Mouse (Mus musculus) heart, postnatal 36 days (tissue): ENCODE results near the gene Gak. TPM values are rescaled to one million over a fixed set of nuclear protein-coding genes. Genes with fewer than 3 reads are reported as not detected.

Experiments used
- DNase-seq, 2 experiments: peaks; one replicate each; pipeline ENCODE4 v3.0.0; 2021 to 2022
- intact Hi-C: fragments of 180-260 bp; cut with DNase I; formaldehyde crosslinking; loops from one replicate; pipeline ENCODE4 v1.15.1; 2025
- total RNA-seq, 2 experiments: library from RNA; stranded (reverse); gene quantifications; 2 replicates each; pipeline ENCODE4 v1.2.3; 2021

Gene Gak
- total RNA-seq, 2 experiments from 2014 or later, result 22.2 to 22.5 TPM

- DNase-seq, result no peak
- intact Hi-C loops, result no loop called here
These were observed 108.5 kb downstream of the Gak start for GRCm38 (mm10) chr5:108521016-108521415.

DNA sequence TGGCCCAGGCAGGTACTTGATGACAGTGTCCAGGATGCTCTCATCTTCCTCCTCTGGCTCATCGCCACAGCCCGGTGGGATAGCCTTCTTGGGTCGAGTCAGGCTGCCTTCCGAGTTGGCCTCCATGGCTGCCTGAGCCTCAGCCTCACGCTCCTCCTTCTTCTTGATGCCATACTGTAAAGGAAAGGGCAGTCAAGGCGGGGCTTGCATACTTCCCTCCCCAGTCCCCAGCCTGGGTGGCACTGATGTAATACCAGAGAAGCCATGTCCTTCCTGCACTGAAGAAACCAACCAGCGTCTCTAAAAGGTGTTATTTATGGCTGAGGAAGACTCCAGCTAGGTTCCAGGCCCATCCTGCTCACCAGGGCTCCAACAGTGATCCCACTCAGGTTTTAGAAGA is 109.4 kb downstream of the Gak start:
- DNase-seq, result no peak
- intact Hi-C loops, result no loop called here

Other genes with a start within 250 kb of the Gak start
- not detected for gene Pde6b, start 241.4 kb downstream of the Gak start, total RNA-seq
- 1,000 to 10,000 TPM; 1,119 to 1,132 TPM for gene Atp5k, start 195.3 kb downstream of the Gak start, total RNA-seq
- gene Mfsd7a, start 180.9 kb downstream of the Gak start, total RNA-seq, result 1 to 10 TPM; 1.6 to 2.0 TPM
- gene Pcgf3, start 168.5 kb downstream of the Gak start, total RNA-seq, result 10 to 100 TPM; 27.2 to 30.8 TPM
- under 1 TPM in 1 of 2 experiments, not detected in 1; 0.25 TPM for gene Cplx1, start 79.7 kb downstream of the Gak start, total RNA-seq
- 10 to 100 TPM in 1 of 2 experiments, 1 to 10 TPM in 1; 9.8 to 11.8 TPM for gene Tmem175, start within 50 bp of the Gak start, total RNA-seq
- gene Idua, start 30.6 kb upstream of the Gak start, total RNA-seq, result 10 to 100 TPM; 21.6 to 21.8 TPM
- gene Dgkq, start 39.9 kb upstream of the Gak start, total RNA-seq, result 1 to 10 TPM; 8.9 TPM
- gene Slc26a1, start 45.8 kb upstream of the Gak start, total RNA-seq, result not detected
- 10 to 100 TPM; 21.5 to 23.6 TPM for gene Fgfrl1, start 62.6 kb upstream of the Gak start, total RNA-seq
- gene Rnf212, start 145.2 kb upstream of the Gak start, total RNA-seq, result not detected
- not detected for gene Tmed11, start 165.6 kb upstream of the Gak start, total RNA-seq
- not detected for gene Vmn2r8, start 179.1 kb upstream of the Gak start, total RNA-seq
- not detected for gene Vmn2r9, start 222.8 kb upstream of the Gak start, total RNA-seq